Mouse (Mus musculus) MEL (cell line): ENCODE measurements around the gene Dusp5.

Experiments used
- CHD1 ChIP-seq: IDR thresholded peaks from 2 replicates; pipeline ENCODE4 v1.6.1; 2012; ENCODE audit warnings: low read depth, mild to moderate bottlenecking, inconsistent platforms, low read length, improper control_type of control experiment
- CTCF ChIP-seq, 3 experiments: IDR thresholded peaks in 2 of 3; conservative IDR thresholded peaks in 1 of 3; 2 replicates each; pipeline ENCODE4 v1.5.1; 2011 to 2012; ENCODE audit warnings: low read length in 3 of 3, low read depth in 2 of 3, mild to moderate bottlenecking in 2 of 3, improper control_type of control experiment in 1 of 3, inconsistent platforms in 1 of 3, mixed read lengths in 1 of 3, moderate library complexity in 1 of 3; ENCODE audit not compliant: control insufficient read depth in 1 of 3, insufficient read depth in 1 of 3, poor library complexity in 1 of 3, severe bottlenecking in 1 of 3
- E2F4 ChIP-seq: IDR thresholded peaks from 2 replicates; pipeline ENCODE4 v1.6.1; 2011; ENCODE audit warnings: low read depth, low read length, improper control_type of control experiment, borderline replicate concordance
- EP300 ChIP-seq, 2 experiments: IDR thresholded peaks; 2 replicates each; pipeline ENCODE4 v1.6.1; 2011; ENCODE audit warnings: improper control_type of control experiment in 2 of 2, low read length in 2 of 2, low read depth in 1 of 2, mild to moderate bottlenecking in 1 of 2
- ETS1 ChIP-seq: IDR thresholded peaks from 2 replicates; pipeline ENCODE4 v1.6.1; 2012; ENCODE audit warnings: low read depth, mild to moderate bottlenecking, inconsistent platforms, low read length, improper control_type of control experiment, moderate library complexity
- GATA1 ChIP-seq: IDR thresholded peaks from 2 replicates; pipeline ENCODE4 v1.6.1; 2011; ENCODE audit warnings: low read depth, low read length, improper control_type of control experiment
- MXI1 ChIP-seq: IDR thresholded peaks from 2 replicates; pipeline ENCODE4 v1.6.1; 2011; ENCODE audit warnings: mild to moderate bottlenecking, low read depth, low read length, improper control_type of control experiment
- POLR2A ChIP-seq, 2 experiments: IDR thresholded peaks; 2 replicates each; pipeline ENCODE4 v1.6.1; 2011 to 2012; ENCODE audit warnings: low read length in 2 of 2, mild to moderate bottlenecking in 2 of 2, control low read depth in 1 of 2, improper control_type of control experiment in 1 of 2, low read depth in 1 of 2, moderate library complexity in 1 of 2; ENCODE audit not compliant: control insufficient read depth in 1 of 2, insufficient read depth in 1 of 2, poor library complexity in 1 of 2
- POLR2AphosphoS2 ChIP-seq: IDR thresholded peaks from 2 replicates; pipeline ENCODE4 v1.6.1; 2011; ENCODE audit warnings: low read length, improper control_type of control experiment
- RAD21 ChIP-seq: IDR thresholded peaks from 2 replicates; pipeline ENCODE4 v1.6.1; 2011; ENCODE audit warnings: mild to moderate bottlenecking, low read depth, low read length, improper control_type of control experiment
- ZC3H11A ChIP-seq: IDR thresholded peaks from 2 replicates; pipeline ENCODE4 v1.6.1; 2012; ENCODE audit warnings: low read depth, mild to moderate bottlenecking, inconsistent platforms, low read length, improper control_type of control experiment
- ZKSCAN1 ChIP-seq: IDR thresholded peaks from 2 replicates; pipeline ENCODE4 v1.6.1; 2012; ENCODE audit warnings: low read depth, mild to moderate bottlenecking, inconsistent platforms, low read length, improper control_type of control experiment, moderate library complexity
- ZMIZ1 ChIP-seq: IDR thresholded peaks from 2 replicates; pipeline ENCODE4 v1.6.1; 2012; ENCODE audit warnings: low read depth, mild to moderate bottlenecking, inconsistent platforms, low read length, improper control_type of control experiment, moderate library complexity

DNA sequence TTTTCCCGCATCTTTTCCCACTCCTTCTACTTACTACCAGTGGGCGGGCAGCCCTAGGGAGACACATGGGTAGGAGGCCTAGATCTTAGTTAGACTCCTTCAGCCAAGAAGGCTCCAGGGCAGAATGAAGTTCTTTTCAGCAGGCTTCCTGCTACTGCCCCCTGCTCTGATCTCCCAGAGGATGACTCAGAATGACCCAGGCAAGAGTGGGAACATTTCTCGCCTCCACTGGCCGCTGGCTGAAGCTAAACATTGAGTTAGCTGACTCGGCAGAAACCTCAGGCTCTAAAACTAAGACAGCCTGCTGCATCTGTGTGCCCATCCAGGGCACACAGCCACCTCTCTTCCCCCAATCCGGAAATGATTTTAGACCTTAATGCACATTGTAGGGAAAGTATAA lies 23.9 kb downstream of the Dusp5 start:
- no peak for TF ChIP-seq CTCF (IDR thresholded peaks at IDR 0.05 in 2 of 3, conservative IDR thresholded peaks at IDR 0.05 in 1 of 3; ENCODE audit: control insufficient read depth in 1 of 3, insufficient read depth in 1 of 3, low read depth in 2 of 3, low read length in 3 of 3, poor library complexity in 1 of 3, severe bottlenecking in 1 of 3)
- TF ChIP-seq POLR2AphosphoS2, result no peak
- no peak for TF ChIP-seq RAD21
- no peak for TF ChIP-seq ZMIZ1
- TF ChIP-seq ZKSCAN1, result no peak
- no peak for TF ChIP-seq GATA1
- no peak for TF ChIP-seq POLR2A (IDR thresholded peaks at IDR 0.05; ENCODE audit: control insufficient read depth in 1 of 2, insufficient read depth in 1 of 2, low read depth in 1 of 2, low read length in 2 of 2, poor library complexity in 1 of 2)
- no peak for TF ChIP-seq MXI1
- no peak for TF ChIP-seq ETS1
- no peak for TF ChIP-seq EP300 (IDR thresholded peaks at IDR 0.05; ENCODE audit: low read depth in 1 of 2, low read length in 2 of 2)
- no peak for TF ChIP-seq E2F4
- no peak for TF ChIP-seq CHD1
- no peak for TF ChIP-seq ZC3H11A
